Mouse (Mus musculus): ENCODE data around the gene Lrig3. TPM values are rescaled to one million over a fixed set of nuclear protein-coding genes. Genes with fewer than 3 reads are reported as not detected.

The Lrig3 gene
- polyA plus RNA-seq, 1 experiment: 6.2 TPM

GRCm38 (mm10) chr10:126000861-126001390 lies 35.0 kb downstream of the Lrig3 start:
- no peak for DNase-seq (ENCODE audit: low read depth)

- no peak for DNase-seq (ENCODE audit: low read depth)
These were observed 36.2 kb downstream of the Lrig3 start for GRCm38 (mm10) chr10:126002081-126002755.

- DNase-seq (ENCODE audit: low read depth): no peak
These were observed 37.0 kb downstream of the Lrig3 start for GRCm38 (mm10) chr10:126002818-126003506.

- no peak for DNase-seq (ENCODE audit: low read depth)
These were observed 37.9 kb downstream of the Lrig3 start for GRCm38 (mm10) chr10:126003857-126004256.

- no peak for DNase-seq (ENCODE audit: low read depth)
These were observed 47.7 kb downstream of the Lrig3 start for GRCm38 (mm10) chr10:126013667-126014066.

GRCm38 (mm10) chr10:126014673-126015072 lies 48.7 kb downstream of the Lrig3 start:
- no peak for DNase-seq (ENCODE audit: low read depth)

- no peak for DNase-seq (ENCODE audit: low read depth)
These were observed 49.7 kb downstream of the Lrig3 start for GRCm38 (mm10) chr10:126015644-126016043.

GRCm38 (mm10) chr10:126019350-126019991 lies 53.5 kb downstream of the Lrig3 start:
- no peak for DNase-seq (ENCODE audit: low read depth)

- no peak for DNase-seq (ENCODE audit: low read depth)
These were observed 62.8 kb downstream of the Lrig3 start for GRCm38 (mm10) chr10:126028574-126029440.

GRCm38 (mm10) chr10:126029441-126030114 lies 63.6 kb downstream of the Lrig3 start:
- DNase-seq (ENCODE audit: low read depth): no peak

GRCm38 (mm10) chr10:126056881-126057280 lies 90.9 kb downstream of the Lrig3 start:
- DNase-seq (ENCODE audit: low read depth): no peak

- no peak for DNase-seq (ENCODE audit: low read depth)
These were observed 96.8 kb downstream of the Lrig3 start for GRCm38 (mm10) chr10:126062812-126063211.

All from gonadal fat pad, adult 2 months (tissue).